Mouse (Mus musculus) left cerebral cortex, adult 11 months (tissue): ENCODE results near the gene Ppp1r10.
A peak's percentile ranks its signal among the peaks of the same experiment; 100 is the strongest.
"Not testable (repeated sequence)": the region's sequence is repeated elsewhere in the genome, so short reads cannot be mapped to it uniquely, and the experiment has no call there.

Experiments
- DNase-seq: peaks from one replicate; pipeline ENCODE4 v3.0.0; 2022; ENCODE audit warnings: low spot score

The Ppp1r10 gene

GRCm38 (mm10) chr17:35932608-35933007, 16.4 kb downstream of the Ppp1r10 start:
- DNase-seq, result no peak

GRCm38 (mm10) chr17:35935763-35936162, 19.5 kb downstream of the Ppp1r10 start:
- DNase-seq, result not testable (repeated sequence)

- no peak for DNase-seq
Observed at GRCm38 (mm10) chr17:35937700-35938348, 21.6 kb downstream of the Ppp1r10 start.

GRCm38 (mm10) chr17:35939108-35939507, 22.9 kb downstream of the Ppp1r10 start:
- no peak for DNase-seq

- DNase-seq, result no peak
Observed at GRCm38 (mm10) chr17:35939941-35940340, 23.7 kb downstream of the Ppp1r10 start.

GRCm38 (mm10) chr17:35950946-35951345, 34.7 kb downstream of the Ppp1r10 start:
- DNase-seq, result not testable (repeated sequence)

- not testable (repeated sequence) for DNase-seq
Observed at GRCm38 (mm10) chr17:35952559-35952958, 36.3 kb downstream of the Ppp1r10 start.

- no peak for DNase-seq
Observed at GRCm38 (mm10) chr17:35954665-35955064, 38.4 kb downstream of the Ppp1r10 start.

GRCm38 (mm10) chr17:35958533-35959223, 42.4 kb downstream of the Ppp1r10 start:
- DNase-seq, result no peak

GRCm38 (mm10) chr17:35963279-35963678, 47.0 kb downstream of the Ppp1r10 start:
- no peak for DNase-seq

- DNase-seq, result no peak
Observed at GRCm38 (mm10) chr17:35967621-35968020, 51.4 kb downstream of the Ppp1r10 start.

- DNase-seq, result peak; percentile 97
Observed at GRCm38 (mm10) chr17:35969418-35970389, 53.5 kb downstream of the Ppp1r10 start, which contains the start of gene Abcf1. Gene Abcf1, minus strand, starts transcription at chr17:35969761.

- no peak for DNase-seq
Observed at GRCm38 (mm10) chr17:35972131-35972530, 55.9 kb downstream of the Ppp1r10 start.

- no peak for DNase-seq
Observed at GRCm38 (mm10) chr17:35978811-35979400, 62.7 kb downstream of the Ppp1r10 start.

- peak; percentile 94 for DNase-seq
Observed at GRCm38 (mm10) chr17:35979401-35980362, 63.4 kb downstream of the Ppp1r10 start, which contains the start of the genes Gnl1 and Prr3. Gene Gnl1, plus strand, starts transcription at chr17:35979851. Gene Prr3, minus strand, starts transcription at chr17:35980236.

GRCm38 (mm10) chr17:35980363-35980754, 64.1 kb downstream of the Ppp1r10 start:
- no peak for DNase-seq

GRCm38 (mm10) chr17:35981776-35982175, 65.5 kb downstream of the Ppp1r10 start:
- DNase-seq, result no peak
